Mouse (Mus musculus) stomach, postnatal 0 days (tissue): ENCODE data around the gene Jmy. TPM values are rescaled to one million over a fixed set of nuclear protein-coding genes. Genes with fewer than 3 reads are reported as not detected.

Experiments
- ATAC-seq: fragments of 200-750 bp; cut with Nextera tagmentation; 2 replicates; pipeline ENCODE4 v1.8.0; 2017; ENCODE audit not compliant: low FRiP score, low TSS enrichment
- DNase-seq: peaks from one replicate; pipeline ENCODE4 v3.0.0-alpha.2; 2016; ENCODE audit warnings: low spot score
- H3K27ac ChIP-seq: fragments of 300-500 bp; sonication (generic); replicated peaks from 2 replicates; pipeline ENCODE4 v1.5.1; 2014; ENCODE audit warnings: mild to moderate bottlenecking, control low read depth
- H3K27me3 ChIP-seq: fragments of 300-500 bp; sonication (generic); 2 replicates; pipeline ENCODE4 v1.6.1; 2014; ENCODE audit warnings: low read length; ENCODE audit not compliant: control insufficient read depth, insufficient read depth
- H3K36me3 ChIP-seq: fragments of 300-500 bp; sonication (generic); 2 replicates; pipeline ENCODE4 v1.6.1; 2014; ENCODE audit warnings: low read length, mixed read lengths; ENCODE audit not compliant: control insufficient read depth, insufficient read depth
- H3K4me1 ChIP-seq: fragments of 300-500 bp; sonication (generic); replicated peaks from 2 replicates; pipeline ENCODE4 v1.6.1; 2014; ENCODE audit warnings: antibody characterized with exemption; ENCODE audit not compliant: control insufficient read depth, insufficient read depth
- H3K4me2 ChIP-seq: fragments of 300-500 bp; sonication (generic); replicated peaks from 2 replicates; pipeline ENCODE4 v1.6.1; 2014; ENCODE audit warnings: low read depth, mild to moderate bottlenecking, control low read depth, moderate library complexity
- H3K4me3 ChIP-seq: fragments of 300-500 bp; sonication (generic); 2 replicates; pipeline ENCODE4 v1.5.1; 2014; ENCODE audit warnings: low read depth, low read length, control low read depth
- H3K9ac ChIP-seq: fragments of 300-500 bp; sonication (generic); 2 replicates; pipeline ENCODE4 v1.6.1; 2014; ENCODE audit warnings: mild to moderate bottlenecking, low read length, control low read depth, mixed read lengths
- H3K9me3 ChIP-seq: fragments of 300-500 bp; sonication (generic); 2 replicates; pipeline ENCODE4 v1.6.1; 2016; ENCODE audit warnings: low read length; ENCODE audit not compliant: control insufficient read depth
- CTCF ChIP-seq: IDR thresholded peaks from 2 replicates; pipeline ENCODE4 v1.5.1; 2016; ENCODE audit warnings: antibody characterized with exemption, low read depth, mild to moderate bottlenecking, moderate library complexity
- EP300 ChIP-seq: optimal IDR thresholded peaks from 2 replicates; pipeline ENCODE3; 2016; ENCODE audit warnings: antibody characterized with exemption
- WGBS: fragments of 180-500 bp; shearing (Covaris S2); extraction: QIAGEN DNeasy Blood & Tissue Kit; methylation state at CpG from one replicate; pipeline ENCODE4 v1.1.7; 2014; 5-methylcytosine and 5-hydroxymethylcytosine counted together
- polyA plus RNA-seq: library from polyadenylated mRNA; unstranded; fragments of >200 nt; fragmentation: Nextera tagmentation; extraction: Ambion mirVana; gene quantifications from 2 replicates; pipeline ENCODE4 v1.2.1, GENCODE M21; 2015

The Jmy gene
- polyA plus RNA-seq, 1 experiment from 2014 or later, result 4.8 TPM

DNA sequence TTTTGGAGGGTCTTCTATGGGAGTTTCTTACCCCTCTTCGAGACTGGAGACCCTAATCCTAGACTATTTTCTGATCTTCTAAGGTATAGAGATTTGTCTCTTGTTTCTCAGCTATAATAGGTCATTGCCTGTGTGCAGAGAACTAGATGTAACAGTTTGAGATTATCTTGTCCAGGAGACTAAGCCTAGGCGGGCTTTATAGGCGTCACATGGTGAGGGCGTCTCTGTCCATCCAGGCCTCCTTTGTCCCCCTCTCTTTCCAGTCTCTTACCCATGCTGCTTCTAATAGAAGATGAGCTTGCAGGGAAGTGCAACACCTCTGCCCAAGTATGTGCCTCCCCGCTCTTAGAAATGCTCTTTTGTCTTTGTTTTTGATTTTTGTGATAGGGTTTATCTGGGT, 116.5 kb downstream of the Jmy start:
- DNase-seq (no peak), ATAC-seq (no peak)
- TF ChIP-seq CTCF (no peak), EP300 (no peak)
- 90% methylated on average over 5 of the region's 5 CpGs for WGBS
- H3K4me3 ChIP-seq, result no peak overlapping the region
- no peak overlapping the region for H3K4me2 ChIP-seq
- no peaks in the 10 kb centered on the region for H3K9me3 ChIP-seq
- no peaks in the 10 kb centered on the region for H3K4me1 ChIP-seq
- no peak overlapping the region for H3K9ac ChIP-seq
- H3K27me3 ChIP-seq, result no peaks in the 10 kb centered on the region
- H3K36me3 ChIP-seq, result no peaks in the 10 kb centered on the region
- no peak overlapping the region for H3K27ac ChIP-seq

DNA sequence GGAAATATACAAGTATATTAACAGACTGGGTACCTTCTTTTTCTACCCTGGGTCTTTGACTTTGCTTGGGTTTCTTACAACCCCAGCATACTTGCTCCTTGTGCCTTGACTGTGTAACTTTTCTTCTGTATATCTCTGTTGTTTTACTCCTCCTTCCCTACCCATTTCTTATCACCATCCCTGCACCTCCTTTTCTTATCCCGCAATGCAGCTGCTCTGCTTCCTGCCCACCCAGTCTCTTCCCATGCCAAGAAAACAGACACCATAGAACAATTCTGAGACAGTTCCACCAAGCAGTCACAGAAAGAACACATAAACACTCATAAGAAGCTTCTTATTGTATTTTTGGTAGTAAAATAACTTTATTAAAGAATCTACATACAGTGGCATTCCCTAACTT, 118.3 kb downstream of the Jmy start:
- Histone ChIP-seq H3K9ac (no peak overlapping the region), H3K36me3 (no peaks in the 10 kb centered on the region), H3K27ac (no peak overlapping the region), H3K27me3 (no peaks in the 10 kb centered on the region), H3K9me3 (no peaks in the 10 kb centered on the region), H3K4me3 (no peak overlapping the region), H3K4me2 (no peak overlapping the region), H3K4me1 (no peaks in the 10 kb centered on the region)
- no peak for ATAC-seq
- 61% methylated on average over 1 of the region's 1 CpGs for WGBS
- TF ChIP-seq EP300 (no peak), CTCF (no peak)
- DNase-seq, result no peak

GRCm38 (mm10) chr13:93380399-93381063, 119.1 kb downstream of the Jmy start:
- Histone ChIP-seq H3K27ac (no peak overlapping the region), H3K9ac (no peak overlapping the region), H3K27me3 (no peaks in the 10 kb centered on the region), H3K4me2 (no peak overlapping the region), H3K4me3 (no peak overlapping the region), H3K4me1 (no peaks in the 10 kb centered on the region), H3K9me3 (no peaks in the 10 kb centered on the region), H3K36me3 (no peaks in the 10 kb centered on the region)
- WGBS, result 92% methylated on average over 8 of the region's 8 CpGs
- DNase-seq, result no peak
- no peak for ATAC-seq
- no peak for TF ChIP-seq EP300
- no peak for TF ChIP-seq CTCF

Other genes with a start within 250 kb of the Jmy start
- gene Homer1, start 200.2 kb downstream of the Jmy start, polyA plus RNA-seq, result 2.2 and 2.4 TPM in 2 replicates
- 1.7 and 3.1 TPM in 2 replicates for gene Bhmt, start 138.2 kb upstream of the Jmy start, polyA plus RNA-seq
- 0.13 and 0.39 TPM in 2 replicates for gene Bhmt2, start 174.5 kb upstream of the Jmy start, polyA plus RNA-seq
- 0.12 and 0.13 TPM in 2 replicates for gene Dmgdh, start 174.6 kb upstream of the Jmy start, polyA plus RNA-seq